Mouse (Mus musculus) spleen, adult 2 months (tissue): ENCODE results near the gene Fpr2.

ENCODE experiments used
- CTCF ChIP-seq: fragments of 200-500 bp; IDR thresholded peaks from 2 replicates; pipeline ENCODE4 v1.5.1; 2011; ENCODE audit warnings: mild to moderate bottlenecking, inconsistent platforms; ENCODE audit not compliant: insufficient read depth, insufficient read length, insufficient replicate concordance; ENCODE audit errors: extremely low read depth
- POLR2A ChIP-seq: fragments of 200-500 bp; IDR thresholded peaks from 2 replicates; pipeline ENCODE4 v1.6.1; 2011; ENCODE audit warnings: low read depth, low read length, inconsistent platforms

GRCm38 (mm10) chr17:17845187-17846027, 42.2 kb upstream of the Fpr2 start:
- no peak for TF ChIP-seq POLR2A
- TF ChIP-seq CTCF: no peak
